Mouse (Mus musculus): ENCODE measurements around the gene Rbm48. TPM values are rescaled to one million over a fixed set of nuclear protein-coding genes. Genes with fewer than 3 reads are reported as not detected.
"Not testable (repeated sequence)": the region's sequence is repeated elsewhere in the genome, so short reads cannot be mapped to it uniquely, and the experiment has no call there.

The Rbm48 gene
- polyA plus RNA-seq (2016; fragmentation: Nextera tagmentation; extraction: Ambion mirVana), result 11.9 and 15.6 TPM in 2 replicates

- Histone ChIP-seq H3K4me3 (peak within 1 kb of the TSS; percentile 93), H3K4me1 (peaks cover 18% of the 10 kb centered on the region), H3K27ac (replicated peaks) (peak within 1 kb of the TSS; percentile 84), H3K36me3 (replicated peaks) (peaks cover 14% of the 10 kb centered on the region), H3K27me3 (replicated peaks; ENCODE audit: low read depth, poor library complexity, severe bottlenecking) (no peaks in the 10 kb centered on the region), H3K9me3 (no peaks in the 10 kb centered on the region)
- peak; percentile 84 for DNase-seq (ENCODE audit: low spot score)
- WGBS, result under 1% methylated on average over 31 of the region's 31 CpGs
These were observed at the start of gene Rbm48 for GRCm38 (mm10) chr5:3596399-3596766. Rbm48 (minus strand) TSS chr5:3596585.

DNA sequence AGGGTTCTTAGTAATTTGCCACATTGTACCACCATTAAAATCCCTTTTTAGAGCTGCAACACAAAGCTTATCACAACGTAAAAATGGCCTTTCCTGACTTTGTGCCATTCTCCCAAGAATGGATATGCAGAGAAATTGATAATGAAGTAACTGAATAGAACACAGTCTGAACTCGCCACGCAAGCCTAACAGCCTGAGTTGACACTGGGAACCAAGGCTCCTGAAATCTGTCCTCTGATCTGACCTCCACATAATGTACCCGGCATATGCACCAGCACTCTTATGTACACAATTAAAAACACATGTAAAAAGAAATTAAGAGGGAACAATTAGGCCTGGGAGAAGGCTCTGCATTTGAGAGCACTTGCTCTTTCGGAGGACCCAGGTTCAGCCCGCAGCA is 48.9 kb upstream of the Rbm48 start:
- no peak overlapping the region for H3K27ac ChIP-seq (replicated peaks)
- peak overlapping the region; percentile 16; the same call in 1 of the 2 replicates for H3K4me3 ChIP-seq
- 69% methylated on average over 6 of the region's 6 CpGs for WGBS
- no peak for DNase-seq (ENCODE audit: low spot score)
- H3K9me3 ChIP-seq, result no peaks in the 10 kb centered on the region
- peaks cover 15% of the 10 kb centered on the region for H3K4me1 ChIP-seq
- H3K27me3 ChIP-seq (replicated peaks; ENCODE audit: low read depth, poor library complexity, severe bottlenecking), result no peaks in the 10 kb centered on the region
- H3K36me3 ChIP-seq (replicated peaks), result peaks cover 53% of the 10 kb centered on the region

DNA sequence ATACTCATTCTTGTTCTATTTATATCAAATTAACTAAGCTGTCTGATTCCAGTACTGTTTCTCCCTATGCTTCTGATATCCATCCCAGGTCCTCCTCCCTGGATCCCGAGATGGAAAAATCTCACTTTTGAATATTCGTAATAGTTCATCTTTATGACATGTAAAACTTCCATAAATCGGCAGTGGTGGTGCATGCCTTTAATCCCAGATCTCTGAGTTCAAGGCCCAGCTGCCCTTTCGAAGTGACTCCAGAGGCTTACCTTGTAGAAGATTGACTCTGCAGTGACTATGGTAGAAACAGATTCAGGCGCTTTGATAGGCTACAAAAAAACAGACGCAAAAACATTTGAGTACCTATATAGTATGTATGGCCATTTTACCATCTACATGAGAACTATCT is 48.2 kb upstream of the Rbm48 start:
- WGBS, result 94% methylated on average over 6 of the region's 6 CpGs
- Histone ChIP-seq H3K27ac (replicated peaks) (no peak overlapping the region), H3K9me3 (no peaks in the 10 kb centered on the region), H3K27me3 (replicated peaks; ENCODE audit: low read depth, poor library complexity, severe bottlenecking) (no peaks in the 10 kb centered on the region), H3K4me3 (no peak overlapping the region), H3K4me1 (peaks cover 15% of the 10 kb centered on the region), H3K36me3 (replicated peaks) (peaks cover 60% of the 10 kb centered on the region)
- DNase-seq (ENCODE audit: low spot score), result no peak

GRCm38 (mm10) chr5:3635286-3635685 is 38.9 kb upstream of the Rbm48 start:
- no peaks in the 10 kb centered on the region for H3K27me3 ChIP-seq (replicated peaks; ENCODE audit: low read depth, poor library complexity, severe bottlenecking)
- H3K4me3 ChIP-seq, result no peak overlapping the region
- H3K9me3 ChIP-seq, result no peaks in the 10 kb centered on the region
- DNase-seq (ENCODE audit: low spot score), result no peak
- H3K4me1 ChIP-seq, result no peaks in the 10 kb centered on the region
- no peak overlapping the region for H3K27ac ChIP-seq (replicated peaks)
- H3K36me3 ChIP-seq (replicated peaks), result peaks cover 63% of the 10 kb centered on the region
- WGBS, result 83% methylated on average over 8 of the region's 8 CpGs

GRCm38 (mm10) chr5:3633951-3634350 is 37.6 kb upstream of the Rbm48 start:
- WGBS, result 69% methylated on average over 4 of the region's 4 CpGs
- Histone ChIP-seq H3K36me3 (replicated peaks) (peaks cover 60% of the 10 kb centered on the region), H3K9me3 (no peaks in the 10 kb centered on the region), H3K4me1 (no peaks in the 10 kb centered on the region), H3K27me3 (replicated peaks; ENCODE audit: low read depth, poor library complexity, severe bottlenecking) (no peaks in the 10 kb centered on the region), H3K27ac (replicated peaks) (no peak overlapping the region), H3K4me3 (no peak overlapping the region)
- DNase-seq (ENCODE audit: low spot score), result no peak

GRCm38 (mm10) chr5:3633315-3633714 is 36.9 kb upstream of the Rbm48 start:
- H3K4me1 ChIP-seq, result no peaks in the 10 kb centered on the region
- no peak for DNase-seq (ENCODE audit: low spot score)
- no peak overlapping the region for H3K27ac ChIP-seq (replicated peaks)

DNA sequence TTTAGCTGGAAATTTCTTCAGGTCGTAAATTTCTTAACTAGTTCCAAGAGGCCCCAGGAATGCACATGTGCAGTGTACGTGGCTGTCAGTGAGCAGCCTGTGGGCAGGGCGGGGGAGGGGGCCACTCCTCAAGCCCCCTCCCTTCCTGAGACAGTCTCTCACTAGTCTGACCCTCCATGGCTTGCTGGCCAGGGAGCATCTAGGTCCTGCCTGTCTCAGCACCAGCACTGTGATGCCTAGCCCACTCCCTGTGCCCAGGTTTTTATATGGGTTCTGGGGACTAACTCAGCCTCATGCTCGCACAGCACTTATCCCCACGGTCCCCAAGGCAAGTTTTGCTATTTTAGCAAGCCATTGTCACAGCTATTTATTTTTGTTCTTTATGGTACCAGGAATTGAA is 35.9 kb upstream of the Rbm48 start:
- Histone ChIP-seq H3K36me3 (replicated peaks) (peaks cover 56% of the 10 kb centered on the region), H3K4me1 (no peaks in the 10 kb centered on the region), H3K27me3 (replicated peaks; ENCODE audit: low read depth, poor library complexity, severe bottlenecking) (no peaks in the 10 kb centered on the region), H3K27ac (replicated peaks) (no peak overlapping the region), H3K9me3 (no peaks in the 10 kb centered on the region), H3K4me3 (no peak overlapping the region)
- no peak for DNase-seq (ENCODE audit: low spot score)
- 84% methylated on average over 5 of the region's 5 CpGs for WGBS

More at GRCm38 (mm10) chr5:3633315-3633714, 36.9 kb upstream of the Rbm48 start:
- Histone ChIP-seq H3K36me3 (replicated peaks) (peaks cover 61% of the 10 kb centered on the region), H3K9me3 (no peaks in the 10 kb centered on the region), H3K27me3 (replicated peaks; ENCODE audit: low read depth, poor library complexity, severe bottlenecking) (no peaks in the 10 kb centered on the region), H3K4me3 (no peak overlapping the region)
- WGBS, result 93% methylated on average over 13 of the region's 13 CpGs

- no peak overlapping the region for H3K4me3 ChIP-seq
- no peak overlapping the region for H3K27ac ChIP-seq (replicated peaks)
- no peaks in the 10 kb centered on the region for H3K27me3 ChIP-seq (replicated peaks; ENCODE audit: low read depth, poor library complexity, severe bottlenecking)
- DNase-seq (ENCODE audit: low spot score), result no peak
- peaks cover 51% of the 10 kb centered on the region for H3K36me3 ChIP-seq (replicated peaks)
- H3K9me3 ChIP-seq, result no peaks in the 10 kb centered on the region
- H3K4me1 ChIP-seq, result no peaks in the 10 kb centered on the region
- 76% methylated on average over 16 of the region's 16 CpGs for WGBS
These were observed 35.3 kb upstream of the Rbm48 start for GRCm38 (mm10) chr5:3631512-3632271.

- 87% methylated on average over 5 of the region's 5 CpGs for WGBS
- Histone ChIP-seq H3K4me1 (no peaks in the 10 kb centered on the region), H3K27me3 (replicated peaks; ENCODE audit: low read depth, poor library complexity, severe bottlenecking) (no peaks in the 10 kb centered on the region), H3K27ac (replicated peaks) (no peak overlapping the region), H3K36me3 (replicated peaks) (peaks cover 45% of the 10 kb centered on the region), H3K4me3 (no peak overlapping the region), H3K9me3 (no peaks in the 10 kb centered on the region)
- no peak for DNase-seq (ENCODE audit: low spot score)
These were observed 33.7 kb upstream of the Rbm48 start for GRCm38 (mm10) chr5:3630055-3630454.

GRCm38 (mm10) chr5:3620486-3620885 is 24.1 kb upstream of the Rbm48 start:
- Histone ChIP-seq H3K27me3 (replicated peaks; ENCODE audit: low read depth, poor library complexity, severe bottlenecking) (no peaks in the 10 kb centered on the region), H3K4me3 (no peak overlapping the region), H3K9me3 (no peaks in the 10 kb centered on the region), H3K4me1 (no peaks in the 10 kb centered on the region), H3K27ac (replicated peaks) (no peak overlapping the region), H3K36me3 (replicated peaks) (peaks cover 55% of the 10 kb centered on the region)
- no peak for DNase-seq (ENCODE audit: low spot score)
- WGBS, result 82% methylated on average over 7 of the region's 7 CpGs

DNA sequence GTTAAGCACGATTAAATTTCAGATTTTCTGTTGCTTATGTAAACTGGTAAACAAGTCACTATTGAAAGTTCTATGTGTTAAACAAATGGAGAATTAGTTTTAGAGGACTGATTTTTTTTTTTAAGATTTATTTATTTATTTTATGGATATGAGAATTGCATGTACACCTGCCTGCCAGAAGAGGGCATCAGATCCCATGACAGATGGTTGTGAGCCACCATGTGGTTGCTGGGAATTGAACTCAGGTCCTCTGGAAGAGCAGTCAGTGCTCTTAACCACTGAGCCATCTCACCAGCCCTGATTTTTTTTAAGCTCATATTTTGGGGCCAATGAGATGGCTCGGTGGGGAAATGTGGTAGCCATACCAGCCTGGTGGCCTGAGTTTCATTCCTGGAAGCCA is 15.4 kb upstream of the Rbm48 start:
- H3K36me3 ChIP-seq (replicated peaks), result peaks cover 64% of the 10 kb centered on the region
- not testable (repeated sequence) for H3K4me1 ChIP-seq; DNase-seq (ENCODE audit: low spot score); H3K9me3 ChIP-seq; H3K27ac ChIP-seq (replicated peaks); H3K27me3 ChIP-seq (replicated peaks; ENCODE audit: low read depth, poor library complexity, severe bottlenecking); H3K4me3 ChIP-seq
- WGBS, result 88% methylated on average over 2 of the region's 2 CpGs

- no peaks in the 10 kb centered on the region for H3K4me1 ChIP-seq
- 92% methylated on average over 7 of the region's 7 CpGs for WGBS
- no peak for DNase-seq (ENCODE audit: low spot score)
- H3K27me3 ChIP-seq (replicated peaks; ENCODE audit: low read depth, poor library complexity, severe bottlenecking), result no peaks in the 10 kb centered on the region
- no peak overlapping the region for H3K27ac ChIP-seq (replicated peaks)
- H3K36me3 ChIP-seq (replicated peaks), result peaks cover 68% of the 10 kb centered on the region
- H3K4me3 ChIP-seq, result no peak overlapping the region
- no peaks in the 10 kb centered on the region for H3K9me3 ChIP-seq
These were observed 12.9 kb upstream of the Rbm48 start for GRCm38 (mm10) chr5:3609241-3609640.

GRCm38 (mm10) chr5:3607114-3607513 is 10.7 kb upstream of the Rbm48 start:
- no peak for DNase-seq (ENCODE audit: low spot score)
- Histone ChIP-seq H3K4me1 (no peaks in the 10 kb centered on the region), H3K27ac (replicated peaks) (no peak overlapping the region), H3K4me3 (no peak overlapping the region), H3K9me3 (no peaks in the 10 kb centered on the region), H3K36me3 (replicated peaks) (peaks cover 62% of the 10 kb centered on the region), H3K27me3 (replicated peaks; ENCODE audit: low read depth, poor library complexity, severe bottlenecking) (no peaks in the 10 kb centered on the region)
- WGBS, result 94% methylated on average over 9 of the region's 9 CpGs
